Comparison of ENCODE assay signal across 8 mouse cellular contexts in genomic region chr11:60879423-60879822, GRCm38 (mm10). TPM values are rescaled to one million over a fixed set of nuclear protein-coding genes. Genes with fewer than 3 reads are reported as not detected.
DNase-seq lines count a peak whose midpoint lies in the region; ATAC-seq lines count a peak whose summit lies in the region.

No protein-coding gene starts in this region.

- intact Hi-C loops in heart, postnatal 10 days (cut with DNase I) = loop anchor here (2.0 to 5.0 kb wide), 3 partner anchors 47 to 182 kb away; partner anchors contain the start of genes Dhrs7b and Llgl1

- H3K4me3 ChIP-seq in embryonic facial prominence, embryonic 15.5 days (replicated peaks) = peak overlapping the region; percentile 99
- peak overlapping the region; percentile 100 for H3K4me3 ChIP-seq in neural tube, embryonic 15.5 days (replicated peaks)

- no peaks in the 10 kb centered on the region for H3K27me3 ChIP-seq in embryonic facial prominence, embryonic 15.5 days
- no peaks in the 10 kb centered on the region for H3K27me3 ChIP-seq in neural tube, embryonic 15.5 days (replicated peaks)

- H3K36me3 ChIP-seq in embryonic facial prominence, embryonic 15.5 days = 0 out of 2 replicates have a peak, but pooled peaks cover 1% of the 10 kb centered on the region
- no peaks in the 10 kb centered on the region for H3K36me3 ChIP-seq in neural tube, embryonic 15.5 days

- peak overlapping the region; percentile 81 for H3K9ac ChIP-seq in embryonic facial prominence, embryonic 15.5 days
- peak overlapping the region; percentile 69 for H3K9ac ChIP-seq in neural tube, embryonic 15.5 days (replicated peaks)

- DNase-seq in adrenal gland, postnatal 25 days = peak; percentile 27
- DNase-seq in heart, postnatal 10 days = peak; percentile 47 to 71
- peak; percentile 58 to 76 for DNase-seq in kidney, postnatal 4 days
- DNase-seq in lung, adult 18-20 months = peak; percentile 57 to 66
- peak; percentile 31 to 41 for DNase-seq in thymus, postnatal 10 days (ENCODE audit: low spot score in 2 of 2)

- no peaks in the 10 kb centered on the region for H3K9me3 ChIP-seq in embryonic facial prominence, embryonic 15.5 days (replicated peaks)
- no peaks in the 10 kb centered on the region for H3K9me3 ChIP-seq in neural tube, embryonic 15.5 days (replicated peaks)

- peaks cover 36% of the 10 kb centered on the region for H3K4me1 ChIP-seq in embryonic facial prominence, embryonic 15.5 days
- peaks cover 45% of the 10 kb centered on the region for H3K4me1 ChIP-seq in neural tube, embryonic 15.5 days

- ATAC-seq in CD4-positive, CD25-positive, alpha-beta regulatory T cell, adult 4 months = peak; percentile 44
- ATAC-seq in embryonic facial prominence, embryonic 15.5 days (ENCODE audit: insufficient number of reproducible peaks, low FRiP score, low TSS enrichment, low read depth) = no peak
- ATAC-seq in neural tube, embryonic 15.5 days (ENCODE audit: low FRiP score) = no peak

- peak overlapping the region; percentile 69 for H3K4me2 ChIP-seq in embryonic facial prominence, embryonic 15.5 days (replicated peaks)
- peak overlapping the region; percentile 75 for H3K4me2 ChIP-seq in neural tube, embryonic 15.5 days

- under 1% methylated on average over 11 of the region's 11 CpGs for WGBS in embryonic facial prominence, embryonic 15.5 days
- 2% methylated on average over 11 of the region's 11 CpGs for WGBS in neural tube, embryonic 15.5 days

- H3K27ac ChIP-seq in embryonic facial prominence, embryonic 15.5 days (replicated peaks) = peak overlapping the region; percentile 98
- H3K27ac ChIP-seq in neural tube, embryonic 15.5 days (replicated peaks) = peak overlapping the region; percentile 93

RNA-seq across cellular contexts. Expression of gene Tmem11, which starts 0.4 kb away (rescaled TPM):
- 10 to 100 TPM; 33.2 to 36.9 TPM for polyA plus RNA-seq in CD4-positive, CD25-positive, alpha-beta regulatory T cell, adult 4 months (2017; shearing (Covaris generic))
- total RNA-seq in adrenal gland, postnatal 25 days (2021) = 40.4 and 41.5 TPM in 2 replicates
- 61.7 and 65.5 TPM in 2 replicates for polyA plus RNA-seq in embryonic facial prominence, embryonic 15.5 days (2015; fragmentation: Nextera tagmentation; extraction: Ambion mirVana)
- 10 to 100 TPM; 37.2 to 38.3 TPM for total RNA-seq in heart, postnatal 10 days (2021)
- polyA plus RNA-seq in neural tube, embryonic 15.5 days (2015; fragmentation: Nextera tagmentation; extraction: Ambion mirVana) = 56.4 and 61.7 TPM in 2 replicates

RNA-seq across cellular contexts. Expression of gene Natd1, which starts 35.1 kb away (rescaled TPM):
- polyA plus RNA-seq in CD4-positive, CD25-positive, alpha-beta regulatory T cell, adult 4 months (2017; shearing (Covaris generic)) = 1 to 10 TPM; 6.9 to 9.9 TPM
- total RNA-seq in adrenal gland, postnatal 25 days (2021) = 21.5 and 27.5 TPM in 2 replicates
- 19.9 and 23.0 TPM in 2 replicates for polyA plus RNA-seq in embryonic facial prominence, embryonic 15.5 days (2015; fragmentation: Nextera tagmentation; extraction: Ambion mirVana)
- total RNA-seq in heart, postnatal 10 days (2021) = 10 to 100 TPM; 18.1 to 24.2 TPM
- polyA plus RNA-seq in neural tube, embryonic 15.5 days (2015; fragmentation: Nextera tagmentation; extraction: Ambion mirVana) = 23.6 and 23.9 TPM in 2 replicates

RNA-seq across cellular contexts. Expression of gene Dhrs7b, which starts 49.0 kb away (rescaled TPM):
- 10 to 100 TPM; 22.4 to 24.8 TPM for polyA plus RNA-seq in CD4-positive, CD25-positive, alpha-beta regulatory T cell, adult 4 months (2017; shearing (Covaris generic))
- 38.7 and 49.5 TPM in 2 replicates for total RNA-seq in adrenal gland, postnatal 25 days (2021)
- 38.9 and 39.0 TPM in 2 replicates for polyA plus RNA-seq in embryonic facial prominence, embryonic 15.5 days (2015; fragmentation: Nextera tagmentation; extraction: Ambion mirVana)
- total RNA-seq in heart, postnatal 10 days (2021) = 10 to 100 TPM; 18.9 to 21.1 TPM
- 37.8 and 38.4 TPM in 2 replicates for polyA plus RNA-seq in neural tube, embryonic 15.5 days (2015; fragmentation: Nextera tagmentation; extraction: Ambion mirVana)

RNA-seq across cellular contexts. Expression of gene Map2k3, which starts 52.4 kb away (rescaled TPM):
- 10 to 100 TPM; 48.1 to 70.2 TPM for polyA plus RNA-seq in CD4-positive, CD25-positive, alpha-beta regulatory T cell, adult 4 months (2017; shearing (Covaris generic))
- total RNA-seq in adrenal gland, postnatal 25 days (2021) = 128 and 161 TPM in 2 replicates
- polyA plus RNA-seq in embryonic facial prominence, embryonic 15.5 days (2015; fragmentation: Nextera tagmentation; extraction: Ambion mirVana) = 102 and 113 TPM in 2 replicates
- total RNA-seq in heart, postnatal 10 days (2021) = 10 to 100 TPM; 56.2 to 57.1 TPM
- polyA plus RNA-seq in neural tube, embryonic 15.5 days (2015; fragmentation: Nextera tagmentation; extraction: Ambion mirVana) = 30.4 and 47.4 TPM in 2 replicates
